Mouse (Mus musculus) embryonic facial prominence, embryonic 15.5 days (tissue): ENCODE results near the gene Serpinb1b. TPM values are rescaled to one million over a fixed set of nuclear protein-coding genes. Genes with fewer than 3 reads are reported as not detected.

Experiments
- ATAC-seq: fragments of 200-750 bp; cut with Nextera tagmentation; 2 replicates; pipeline ENCODE4 v1.8.0; 2017; ENCODE audit warnings: low read depth, moderate TSS enrichment; ENCODE audit not compliant: insufficient number of reproducible peaks, low FRiP score, low TSS enrichment
- H3K27ac ChIP-seq: fragments of 300-500 bp; sonication (generic); replicated peaks from 2 replicates; pipeline ENCODE4 v1.5.1; 2015; ENCODE audit warnings: mild to moderate bottlenecking, inconsistent platforms
- H3K27me3 ChIP-seq: fragments of 300-500 bp; sonication (generic); 2 replicates; pipeline ENCODE4 v1.6.1; 2015; ENCODE audit warnings: inconsistent platforms
- H3K36me3 ChIP-seq: fragments of 300-500 bp; sonication (generic); 2 replicates; pipeline ENCODE4 v1.6.1; 2015; ENCODE audit warnings: mild to moderate bottlenecking, inconsistent platforms
- H3K4me1 ChIP-seq: fragments of 300-500 bp; sonication (generic); 2 replicates; pipeline ENCODE4 v1.6.1; 2015; ENCODE audit warnings: inconsistent platforms
- H3K4me2 ChIP-seq: fragments of 300-500 bp; sonication (generic); replicated peaks from 2 replicates; pipeline ENCODE4 v1.6.1; 2015; ENCODE audit warnings: mild to moderate bottlenecking, inconsistent platforms
- H3K4me3 ChIP-seq: fragments of 300-500 bp; sonication (generic); replicated peaks from 2 replicates; pipeline ENCODE4 v1.5.1; 2015; ENCODE audit warnings: mild to moderate bottlenecking, inconsistent platforms
- H3K9ac ChIP-seq: fragments of 300-500 bp; sonication (generic); 2 replicates; pipeline ENCODE4 v1.6.1; 2015; ENCODE audit warnings: inconsistent platforms
- H3K9me3 ChIP-seq: fragments of 300-500 bp; sonication (generic); replicated peaks from 2 replicates; pipeline ENCODE4 v1.6.1; 2016; ENCODE audit warnings: inconsistent platforms
- WGBS: fragments of 180-500 bp; shearing (Covaris S2); methylation state at CpG from one replicate; pipeline ENCODE4 v1.1.7; 2015; 5-methylcytosine and 5-hydroxymethylcytosine counted together
- polyA plus RNA-seq: library from polyadenylated mRNA; unstranded; fragments of >200 nt; fragmentation: Nextera tagmentation; extraction: Ambion mirVana; gene quantifications from 2 replicates; pipeline ENCODE4 v1.2.1, GENCODE M21; 2015

Serpinb1b gene
- polyA plus RNA-seq, 1 experiment from 2014 or later = 3.2 TPM

DNA sequence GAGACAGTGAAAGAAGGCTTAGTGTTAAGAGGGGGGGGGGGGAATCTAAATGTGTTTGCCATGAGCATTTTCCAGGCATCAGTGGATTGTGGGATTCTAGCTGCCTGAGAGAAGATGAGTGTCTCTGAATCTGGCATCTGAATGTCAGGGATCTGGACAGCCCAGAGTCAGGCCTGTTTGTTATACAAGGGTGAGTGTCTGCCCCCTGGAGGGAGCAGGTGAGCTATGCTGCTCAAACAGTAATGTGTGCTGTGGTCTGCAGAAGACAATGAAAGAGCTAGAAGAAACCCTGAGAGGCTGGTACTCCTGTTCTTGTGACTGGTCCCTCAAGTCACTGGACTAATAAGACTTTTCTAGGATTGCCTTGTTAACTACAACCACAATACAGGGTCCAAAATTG is 4.3 kb upstream of the Serpinb1b start:
- no peak; the same call in 1 of the 2 replicates for ATAC-seq
- Histone ChIP-seq H3K36me3 (no peaks in the 10 kb centered on the region), H3K27ac (no peak overlapping the region), H3K4me1 (no peaks in the 10 kb centered on the region), H3K27me3 (no peaks in the 10 kb centered on the region), H3K9ac (no peak overlapping the region), H3K9me3 (no peaks in the 10 kb centered on the region), H3K4me2 (no peak overlapping the region), H3K4me3 (no peak overlapping the region)

DNA sequence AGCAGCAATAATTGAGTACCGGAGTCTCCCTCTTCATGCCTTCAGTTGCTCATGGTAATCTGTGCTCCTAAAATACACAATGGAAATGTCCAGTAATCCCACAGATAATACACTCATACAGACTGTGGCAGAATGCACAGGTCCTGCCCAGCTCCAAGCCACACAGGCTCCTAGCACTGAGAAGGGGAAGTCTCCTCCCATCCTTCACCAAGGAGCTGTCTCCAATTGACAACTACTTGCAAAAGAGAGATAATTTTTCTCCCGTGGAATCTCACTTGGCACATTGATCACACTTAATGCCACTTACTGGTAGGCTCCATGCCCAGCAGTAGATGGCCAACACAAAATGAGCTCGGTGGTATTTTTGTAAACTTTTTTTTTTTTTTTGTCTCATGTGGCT is 2.1 kb upstream of the Serpinb1b start:
- Histone ChIP-seq H3K9me3 (no peaks in the 10 kb centered on the region), H3K4me2 (no peak overlapping the region), H3K9ac (no peak overlapping the region), H3K4me3 (no peak overlapping the region), H3K27me3 (no peaks in the 10 kb centered on the region), H3K36me3 (no peaks in the 10 kb centered on the region), H3K4me1 (no peaks in the 10 kb centered on the region), H3K27ac (no peak overlapping the region)
- WGBS = 62% methylated on average over 3 of the region's 3 CpGs
- ATAC-seq = no peak

DNA sequence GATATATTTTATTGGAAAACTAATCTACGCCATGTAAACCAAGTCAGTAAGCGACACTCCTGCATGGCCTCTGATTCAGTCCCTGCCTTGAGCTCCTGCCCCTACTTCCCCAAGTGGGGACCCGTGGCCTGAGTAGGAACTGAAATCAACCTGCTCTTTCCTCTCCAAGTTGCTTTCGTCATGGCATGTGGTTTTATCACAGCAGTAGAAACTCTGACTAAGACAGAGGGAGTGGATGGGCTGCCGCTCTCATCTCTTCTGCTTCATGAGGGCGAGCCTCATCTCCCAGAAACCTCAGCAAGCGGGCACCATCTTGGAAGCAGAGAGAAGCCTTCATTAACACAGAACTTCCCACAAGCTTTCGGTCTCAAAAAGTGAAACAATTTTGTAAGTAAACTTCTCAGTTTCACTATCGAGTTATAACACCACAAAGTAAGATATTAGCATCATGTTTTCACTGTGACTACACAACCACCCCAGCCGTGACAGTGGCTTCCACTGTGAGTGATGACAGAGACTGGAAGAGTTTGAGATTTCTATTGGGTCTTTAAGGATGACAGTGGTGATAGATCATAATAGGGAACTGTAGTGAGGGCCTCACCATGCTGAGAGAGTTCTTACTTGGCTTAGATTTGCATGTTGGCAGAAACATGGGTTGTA is 1.2 kb upstream of the Serpinb1b start:
- Histone ChIP-seq H3K9me3 (no peaks in the 10 kb centered on the region), H3K27me3 (no peaks in the 10 kb centered on the region), H3K36me3 (no peaks in the 10 kb centered on the region), H3K4me2 (no peak overlapping the region), H3K9ac (no peak overlapping the region), H3K4me1 (no peaks in the 10 kb centered on the region), H3K27ac (no peak overlapping the region), H3K4me3 (no peak overlapping the region)
- 86% methylated on average over 10 of the region's 10 CpGs for whole genome bisulfite sequencing
- no peak for ATAC-seq

DNA sequence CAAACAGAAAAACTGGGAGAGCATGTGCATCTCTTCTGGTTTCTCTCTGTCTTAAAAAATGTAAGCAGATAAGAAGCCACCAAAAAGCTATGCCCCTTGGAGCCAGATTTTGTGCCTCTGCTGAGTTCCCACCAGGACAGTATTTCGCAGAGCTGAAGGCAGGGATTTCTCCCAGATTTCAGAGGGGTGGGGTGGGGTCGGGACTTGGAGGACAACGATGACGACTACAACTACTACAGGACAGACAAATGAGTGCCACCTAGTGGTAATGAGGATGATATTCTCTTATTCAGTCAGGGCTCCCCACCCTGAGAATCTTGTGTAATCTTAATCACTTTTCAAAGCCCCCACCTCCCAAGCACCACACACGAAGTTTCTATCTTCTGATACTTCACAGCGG is 1.0 kb downstream of the Serpinb1b start:
- Histone ChIP-seq H3K27ac (no peak overlapping the region), H3K9me3 (no peaks in the 10 kb centered on the region), H3K4me1 (no peaks in the 10 kb centered on the region), H3K9ac (no peak overlapping the region), H3K4me3 (no peak overlapping the region), H3K27me3 (no peaks in the 10 kb centered on the region), H3K36me3 (no peaks in the 10 kb centered on the region), H3K4me2 (peak overlapping the region; percentile 34)
- ATAC-seq = no peak
- 19% methylated on average over 6 of the region's 6 CpGs for whole genome bisulfite sequencing

DNA sequence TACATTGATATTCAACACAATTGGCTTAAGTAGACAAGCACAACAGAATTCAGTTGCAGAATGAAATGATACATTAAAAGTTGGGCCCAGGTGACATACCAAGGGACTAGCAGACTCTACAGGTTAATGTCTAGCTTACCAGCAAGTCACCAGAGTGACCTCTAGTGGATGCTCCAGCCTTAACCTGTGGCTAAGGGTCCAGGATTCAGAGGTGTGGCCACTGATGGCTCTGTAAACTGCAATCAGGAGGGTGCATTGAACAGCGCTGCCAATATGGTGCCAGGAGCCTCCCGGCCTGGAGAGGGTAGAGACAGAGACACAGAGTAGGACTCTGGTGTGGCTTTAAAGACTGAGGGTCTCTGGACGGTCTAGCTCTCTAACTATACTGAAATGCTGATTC is 2.0 kb downstream of the Serpinb1b start:
- WGBS = 21% methylated on average over 3 of the region's 3 CpGs
- ATAC-seq = no peak
- H3K27ac ChIP-seq = no peak overlapping the region

DNA sequence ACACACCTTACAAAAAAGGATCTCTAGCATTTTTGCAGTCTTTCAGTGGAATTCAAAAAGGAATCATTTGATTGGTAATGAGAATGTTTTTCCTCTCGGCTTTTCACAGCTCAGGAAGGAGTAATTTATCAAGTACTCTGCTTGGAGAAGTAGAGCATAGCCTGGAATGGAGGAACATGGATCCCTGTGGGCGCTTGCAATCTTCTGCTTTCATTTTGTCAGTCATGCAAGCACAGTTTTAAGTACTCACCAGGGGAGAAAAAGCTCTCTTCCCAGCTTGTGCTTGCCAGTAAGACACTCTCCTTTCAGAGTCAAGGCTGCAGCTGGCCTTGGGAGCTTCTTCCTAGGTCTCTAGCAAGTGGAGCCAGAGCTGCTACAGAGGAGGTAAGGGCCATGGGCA is 5.5 kb downstream of the Serpinb1b start:
- no peak for ATAC-seq
- H3K4me2 ChIP-seq = no peak overlapping the region
- no peak overlapping the region for H3K9ac ChIP-seq
- H3K36me3 ChIP-seq = no peaks in the 10 kb centered on the region
- no peaks in the 10 kb centered on the region for H3K9me3 ChIP-seq
- no peak overlapping the region for H3K27ac ChIP-seq
- H3K4me1 ChIP-seq = peaks cover 8% of the 10 kb centered on the region
- no peak overlapping the region for H3K4me3 ChIP-seq
- no peaks in the 10 kb centered on the region for H3K27me3 ChIP-seq
- WGBS = 58% methylated on average over 2 of the region's 2 CpGs

More for the DNA sequence above, 2.0 kb downstream of the Serpinb1b start:
- peaks cover 5% of the 10 kb centered on the region for H3K4me1 ChIP-seq
- H3K4me3 ChIP-seq = no peak overlapping the region
- no peaks in the 10 kb centered on the region for H3K36me3 ChIP-seq
- no peaks in the 10 kb centered on the region for H3K9me3 ChIP-seq
- no peaks in the 10 kb centered on the region for H3K27me3 ChIP-seq
- no peak overlapping the region for H3K4me2 ChIP-seq
- H3K9ac ChIP-seq = no peak overlapping the region

DNA sequence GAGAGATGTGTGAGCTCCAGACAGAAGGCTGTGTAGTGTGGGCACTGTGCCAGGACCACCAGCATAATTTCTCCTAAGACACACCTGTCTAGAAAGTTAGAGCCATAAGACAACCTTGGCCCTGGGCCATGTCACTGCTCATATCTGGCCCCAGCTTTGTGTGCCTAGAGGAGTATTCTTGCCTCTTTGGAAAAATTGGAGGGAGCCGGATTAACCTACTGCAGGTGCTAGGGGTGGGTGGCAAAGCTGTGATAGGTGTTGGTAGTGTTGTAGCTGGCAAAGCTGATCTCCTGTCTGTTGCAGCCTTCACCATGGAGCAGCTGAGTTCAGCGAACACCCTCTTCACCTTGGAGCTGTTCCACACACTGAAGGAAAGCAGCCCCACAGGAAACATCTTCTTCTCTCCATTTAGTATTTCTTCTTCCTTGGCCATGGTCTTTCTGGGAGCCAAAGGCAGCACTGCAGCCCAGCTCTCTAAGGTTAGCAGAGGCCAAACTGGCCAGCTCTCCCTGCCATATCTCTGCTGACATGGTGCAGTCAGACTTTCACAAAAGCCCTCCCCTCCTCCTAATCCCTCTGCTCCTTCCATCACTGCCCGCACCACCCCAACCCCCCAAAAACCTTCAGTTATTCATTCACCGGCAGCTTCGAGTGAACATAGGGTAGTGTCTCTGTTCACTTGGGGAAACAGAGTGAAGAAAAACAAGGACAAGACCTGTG is 6.8 kb downstream of the Serpinb1b start:
- Histone ChIP-seq H3K27ac (peak overlapping the region; percentile 44), H3K27me3 (no peaks in the 10 kb centered on the region), H3K9me3 (no peaks in the 10 kb centered on the region), H3K4me2 (no peak overlapping the region), H3K9ac (no peak overlapping the region), H3K4me3 (no peak overlapping the region), H3K4me1 (peaks cover 8% of the 10 kb centered on the region), H3K36me3 (no peaks in the 10 kb centered on the region)
- 41% methylated on average over 5 of the region's 5 CpGs for WGBS
- no peak for ATAC-seq

DNA sequence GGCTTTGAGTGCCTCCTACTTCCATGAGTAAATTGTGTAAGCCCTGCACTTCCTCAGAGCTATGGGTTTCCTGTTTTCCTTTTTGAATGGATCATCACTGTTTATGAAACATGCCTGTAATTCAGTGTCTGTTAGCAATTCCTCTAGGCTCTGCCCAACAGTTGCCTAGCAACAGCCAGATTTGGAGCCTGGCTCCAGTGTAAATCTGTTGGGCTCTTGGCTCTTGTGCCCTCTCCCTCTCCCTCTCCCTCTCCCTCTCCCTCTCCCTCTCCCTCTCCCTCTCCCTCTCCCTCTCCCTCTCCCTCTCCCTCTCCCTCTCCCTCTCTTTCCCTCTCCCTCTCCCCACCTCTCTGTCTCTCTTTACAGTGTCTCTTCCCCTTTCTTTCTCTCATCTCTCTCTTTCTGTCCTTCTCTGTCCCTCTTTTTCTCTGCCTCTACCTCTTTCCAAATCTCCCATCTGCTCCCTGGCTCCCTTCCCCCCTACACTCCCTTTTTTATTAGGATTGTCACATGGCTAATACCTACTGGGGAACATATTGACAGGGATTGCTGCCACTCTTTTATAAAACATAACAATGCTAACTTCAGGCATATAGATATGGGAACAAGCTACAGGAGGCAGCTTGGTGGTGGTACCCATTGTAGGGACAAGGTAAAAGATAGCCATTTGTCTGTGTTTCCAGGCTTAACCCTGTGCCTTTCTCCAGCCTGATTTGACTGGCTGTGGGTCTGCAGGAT is 7.5 kb downstream of the Serpinb1b start:
- peak overlapping the region; percentile 44; the same call in 1 of the 2 replicates for H3K27ac ChIP-seq
- H3K4me2 ChIP-seq = no peak overlapping the region
- no peak overlapping the region for H3K4me3 ChIP-seq
- no peaks in the 10 kb centered on the region for H3K36me3 ChIP-seq
- H3K27me3 ChIP-seq = no peaks in the 10 kb centered on the region
- peaks cover 8% of the 10 kb centered on the region for H3K4me1 ChIP-seq
- H3K9me3 ChIP-seq = no peaks in the 10 kb centered on the region
- no peak overlapping the region for H3K9ac ChIP-seq
- peak; percentile 69; the same call in 1 of the 2 replicates for ATAC-seq

DNA sequence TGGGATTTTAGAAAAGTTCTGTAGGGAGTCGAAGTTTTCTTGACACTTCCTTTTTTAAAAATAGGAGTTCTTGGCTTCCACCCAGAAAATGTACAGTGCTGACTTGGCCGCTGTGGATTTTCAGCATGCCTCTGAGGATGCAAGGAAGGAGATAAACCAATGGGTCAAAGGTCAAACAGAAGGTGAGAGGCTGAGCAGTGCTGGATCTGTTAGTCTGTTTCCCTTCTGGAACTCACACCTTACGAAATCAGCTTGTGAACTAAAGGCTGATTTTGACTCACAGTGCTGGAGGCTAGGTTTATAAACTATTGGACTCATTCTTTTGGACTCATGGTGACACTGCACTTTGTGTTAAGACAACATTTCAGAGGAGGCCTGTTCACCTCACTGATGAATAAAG is 11.2 kb downstream of the Serpinb1b start:
- H3K27ac ChIP-seq = no peak overlapping the region
- 71% methylated on average over 3 of the region's 3 CpGs for WGBS

DNA sequence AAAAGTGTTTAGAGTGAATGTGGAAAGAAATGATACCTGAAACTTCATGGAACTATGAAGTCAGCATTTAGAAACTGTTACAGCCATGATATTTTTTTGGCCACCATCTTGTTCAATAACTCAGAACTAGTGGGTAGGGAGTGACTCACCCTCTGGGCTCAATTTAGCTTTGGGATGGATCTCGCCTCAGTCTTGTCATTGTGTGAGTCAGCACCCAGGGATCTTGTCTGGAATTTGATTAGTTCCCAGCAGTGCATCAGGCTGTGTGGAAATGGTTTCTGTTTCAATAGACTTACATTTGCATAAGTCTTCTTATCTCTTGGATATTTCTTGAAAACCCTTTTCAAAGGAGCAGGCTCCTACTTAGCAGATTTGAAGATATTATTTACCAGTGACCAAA is 12.2 kb downstream of the Serpinb1b start:
- Histone ChIP-seq H3K4me2 (no peak overlapping the region), H3K9ac (no peak overlapping the region), H3K27ac (no peak overlapping the region), H3K27me3 (no peaks in the 10 kb centered on the region), H3K4me1 (peaks cover 1% of the 10 kb centered on the region), H3K9me3 (no peaks in the 10 kb centered on the region), H3K4me3 (no peak overlapping the region), H3K36me3 (no peaks in the 10 kb centered on the region)
- ATAC-seq = no peak
- WGBS = 47% methylated on average over 1 of the region's 1 CpGs

More for the DNA sequence above, 11.2 kb downstream of the Serpinb1b start:
- no peak for ATAC-seq
- peaks cover 8% of the 10 kb centered on the region for H3K4me1 ChIP-seq
- H3K9me3 ChIP-seq = no peaks in the 10 kb centered on the region
- H3K36me3 ChIP-seq = no peaks in the 10 kb centered on the region
- H3K9ac ChIP-seq = no peak overlapping the region
- H3K27me3 ChIP-seq = no peaks in the 10 kb centered on the region
- H3K4me2 ChIP-seq = no peak overlapping the region
- H3K4me3 ChIP-seq = no peak overlapping the region

DNA sequence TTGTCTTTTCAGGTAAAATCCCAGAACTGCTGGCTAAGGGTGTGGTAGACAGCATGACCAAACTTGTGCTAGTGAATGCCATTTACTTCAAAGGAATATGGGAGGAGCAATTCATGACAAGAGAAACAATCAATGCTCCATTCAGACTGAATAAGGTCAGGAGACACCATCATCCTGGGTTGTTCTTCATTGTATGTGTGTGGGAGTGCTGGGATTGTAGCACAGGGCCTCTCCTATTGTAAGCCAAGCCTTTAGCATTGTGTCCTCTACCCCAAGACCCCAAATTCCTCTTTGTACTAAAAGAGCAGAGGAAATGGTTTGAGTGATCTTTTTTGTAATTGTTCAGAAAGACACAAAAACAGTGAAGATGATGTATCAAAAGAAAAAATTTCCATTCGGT is 12.9 kb downstream of the Serpinb1b start:
- 92% methylated on average over 1 of the region's 1 CpGs for WGBS

More for the DNA sequence above, 12.9 kb downstream of the Serpinb1b start:
- Histone ChIP-seq H3K4me2 (no peak overlapping the region), H3K27me3 (no peaks in the 10 kb centered on the region), H3K4me3 (no peak overlapping the region), H3K27ac (no peak overlapping the region), H3K9me3 (no peaks in the 10 kb centered on the region), H3K9ac (no peak overlapping the region), H3K4me1 (no peaks in the 10 kb centered on the region), H3K36me3 (no peaks in the 10 kb centered on the region)
- no peak for ATAC-seq
